Mouse (Mus musculus) liver, embryonic 11.5 days (tissue): Measurements from ENCODE around the gene Olfr1164. TPM values are rescaled to one million over a fixed set of nuclear protein-coding genes. Genes with fewer than 3 reads are reported as not detected.

Source experiments
- ATAC-seq: fragments of 200-750 bp; cut with Nextera tagmentation; replicated peaks from 2 replicates; pipeline ENCODE4 v1.8.0; 2017; ENCODE audit warnings: moderate number of reproducible peaks, mild to moderate bottlenecking, moderate TSS enrichment, moderate library complexity; ENCODE audit not compliant: low FRiP score
- DNase-seq: peaks from one replicate; pipeline ENCODE4 v3.0.0-alpha.2; 2017; ENCODE audit warnings: low spot score
- H3K27ac ChIP-seq: fragments of 300-500 bp; sonication (generic); 2 replicates; pipeline ENCODE4 v1.5.1; 2014; ENCODE audit warnings: mild to moderate bottlenecking, low read depth, low read length, control low read depth
- H3K27me3 ChIP-seq: fragments of 300-500 bp; sonication (generic); replicated peaks from 2 replicates; pipeline ENCODE4 v1.6.1; 2014; ENCODE audit warnings: low read length, mixed read lengths; ENCODE audit not compliant: control insufficient read depth, insufficient read depth
- H3K36me3 ChIP-seq: fragments of 300-500 bp; sonication (generic); 2 replicates; pipeline ENCODE4 v1.6.1; 2014; ENCODE audit warnings: mild to moderate bottlenecking, low read length, moderate library complexity, mixed read lengths; ENCODE audit not compliant: control insufficient read depth, insufficient read depth
- H3K4me1 ChIP-seq: fragments of 300-500 bp; sonication (generic); replicated peaks from 2 replicates; pipeline ENCODE4 v1.6.1; 2014; ENCODE audit warnings: low read length, mixed read lengths; ENCODE audit not compliant: control insufficient read depth, insufficient read depth
- H3K4me2 ChIP-seq: fragments of 300-500 bp; sonication (generic); 2 replicates; pipeline ENCODE4 v1.6.1; 2014; ENCODE audit warnings: mild to moderate bottlenecking, control low read depth, moderate library complexity
- H3K4me3 ChIP-seq: fragments of 300-500 bp; sonication (generic); 2 replicates; pipeline ENCODE4 v1.5.1; 2014; ENCODE audit warnings: low read depth, low read length, control low read depth
- H3K9ac ChIP-seq: fragments of 300-500 bp; sonication (generic); 2 replicates; pipeline ENCODE4 v1.6.1; 2014; ENCODE audit warnings: low read depth, low read length, control low read depth
- H3K9me3 ChIP-seq: fragments of 300-500 bp; sonication (generic); 2 replicates; pipeline ENCODE4 v1.6.1; 2016; ENCODE audit warnings: low read length, inconsistent platforms, mixed read lengths; ENCODE audit not compliant: control insufficient read depth
- WGBS: fragments of 180-500 bp; shearing (Covaris S2); extraction: QIAGEN DNeasy Blood & Tissue Kit; methylation state at CpG from one replicate; pipeline ENCODE4 v1.1.7; 2014; 5-methylcytosine and 5-hydroxymethylcytosine counted together
- polyA plus RNA-seq: library from polyadenylated mRNA; unstranded; fragments of >200 nt; fragmentation: Nextera tagmentation; extraction: Ambion mirVana; gene quantifications from 2 replicates; pipeline ENCODE4 v1.2.1, GENCODE M21; 2014

The Olfr1164 gene
- polyA plus RNA-seq = not detected in 2 replicates

DNA sequence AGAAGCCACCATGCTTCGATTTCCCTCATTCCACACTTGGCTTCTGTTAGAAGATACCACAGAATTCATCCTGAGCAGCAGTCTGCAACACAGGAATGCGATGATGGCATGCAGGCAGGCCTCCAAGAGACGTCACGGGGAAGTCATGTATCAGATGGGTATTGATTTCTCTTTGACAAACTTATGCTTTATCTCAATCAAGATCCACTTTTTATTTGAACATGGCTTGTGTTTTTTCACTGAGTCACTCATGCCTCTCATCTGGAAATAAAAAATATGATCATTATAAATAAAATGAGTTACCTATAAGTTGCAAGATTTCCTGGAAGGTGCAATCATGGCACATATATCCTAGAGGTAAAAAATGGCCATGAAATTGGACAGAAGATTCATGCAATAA is at the start of gene Olfr1164:
Olfr1164 (minus strand) TSS at position 101 of the 400 bp plus-strand sequence.
- H3K4me2 ChIP-seq = no peak within 1 kb of the TSS
- DNase-seq = no peak
- H3K4me1 ChIP-seq = no peaks in the 10 kb centered on the region
- no peaks in the 10 kb centered on the region for H3K36me3 ChIP-seq
- WGBS = 74% methylated on average over 4 of the region's 4 CpGs
- no peak within 1 kb of the TSS for H3K9ac ChIP-seq
- H3K4me3 ChIP-seq = no peak within 1 kb of the TSS
- H3K9me3 ChIP-seq = no peaks in the 10 kb centered on the region
- H3K27ac ChIP-seq = no peak within 1 kb of the TSS
- H3K27me3 ChIP-seq = no peaks in the 10 kb centered on the region
- ATAC-seq = no peak

- H3K4me3 ChIP-seq = no peak within 1 kb of the TSS
- H3K27me3 ChIP-seq = no peaks in the 10 kb centered on the region
- H3K36me3 ChIP-seq = no peaks in the 10 kb centered on the region
- no peak for DNase-seq
- H3K4me2 ChIP-seq = no peak within 1 kb of the TSS
- H3K9me3 ChIP-seq = no peaks in the 10 kb centered on the region
- no peak for ATAC-seq
- H3K4me1 ChIP-seq = no peaks in the 10 kb centered on the region
- 85% methylated on average over 1 of the region's 1 CpGs for WGBS
- H3K27ac ChIP-seq = no peak within 1 kb of the TSS
- H3K9ac ChIP-seq = no peak within 1 kb of the TSS
Observed at GRCm38 (mm10) chr2:88128172-88128571, 34.4 kb upstream of the Olfr1164 start, which contains the start of gene Olfr1166. Gene Olfr1166, minus strand, starts transcription at chr2:88128272.

DNA sequence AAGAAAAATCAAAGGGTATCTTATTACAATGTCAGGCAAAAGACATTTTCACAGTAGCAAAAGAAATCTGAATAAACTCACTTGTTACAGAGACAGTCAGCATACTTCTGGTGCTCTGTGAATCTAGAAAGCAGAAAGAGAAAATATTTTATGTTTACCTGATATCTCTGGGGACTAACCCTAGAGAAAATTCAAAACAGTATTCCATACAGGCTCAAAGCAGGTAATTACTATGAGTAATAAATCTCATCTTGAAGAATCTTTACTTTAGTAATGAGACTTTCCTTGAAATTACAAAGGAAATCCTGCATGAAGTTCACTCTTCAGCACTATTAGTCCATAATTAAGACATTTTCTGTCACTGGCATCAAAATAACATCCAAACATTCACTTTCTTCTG is 22.0 kb downstream of the Olfr1164 start, which contains the start of gene Olfr1163:
Olfr1163 (minus strand) TSS at position 101 of the 400 bp plus-strand sequence.
- H3K4me2 ChIP-seq = no peak within 1 kb of the TSS
- no peak for DNase-seq
- no peak within 1 kb of the TSS for H3K27ac ChIP-seq
- no peak for ATAC-seq
- no peaks in the 10 kb centered on the region for H3K9me3 ChIP-seq
- H3K27me3 ChIP-seq = no peaks in the 10 kb centered on the region
- no peaks in the 10 kb centered on the region for H3K36me3 ChIP-seq
- H3K9ac ChIP-seq = no peak within 1 kb of the TSS
- H3K4me1 ChIP-seq = no peaks in the 10 kb centered on the region
- no peak within 1 kb of the TSS for H3K4me3 ChIP-seq

GRCm38 (mm10) chr2:88063587-88063986 is 30.2 kb downstream of the Olfr1164 start:
- no peak for DNase-seq
- Histone ChIP-seq H3K4me1 (no peaks in the 10 kb centered on the region), H3K4me2 (no peak overlapping the region), H3K9me3 (no peaks in the 10 kb centered on the region), H3K27ac (no peak overlapping the region), H3K4me3 (no peak overlapping the region), H3K9ac (no peak overlapping the region), H3K36me3 (no peaks in the 10 kb centered on the region), H3K27me3 (no peaks in the 10 kb centered on the region)
- WGBS = 77% methylated on average over 2 of the region's 2 CpGs
- no peak for ATAC-seq

DNA sequence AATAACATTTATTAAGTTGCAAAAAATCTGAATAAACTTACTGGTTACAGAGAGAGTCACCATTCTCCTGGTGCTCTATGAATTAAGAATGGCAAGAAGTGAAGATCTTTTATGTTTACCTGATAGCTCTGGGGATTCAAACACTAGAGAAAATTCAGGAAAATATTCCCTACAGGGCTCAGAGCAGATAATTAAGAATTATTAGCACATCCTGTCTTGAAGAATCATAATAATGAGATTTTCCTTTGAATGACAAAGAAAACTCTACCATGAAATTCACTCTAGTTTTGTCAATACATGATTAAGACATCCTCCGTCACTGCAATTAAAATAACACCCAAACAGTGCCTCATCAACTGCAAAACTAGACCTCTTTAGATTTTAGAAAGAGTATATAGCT is 42.7 kb downstream of the Olfr1164 start, which contains the start of gene Olfr1162:
Olfr1162 (minus strand) TSS at position 101 of the 400 bp plus-strand sequence.
- Histone ChIP-seq H3K27me3 (no peaks in the 10 kb centered on the region), H3K36me3 (no peaks in the 10 kb centered on the region), H3K9me3 (no peaks in the 10 kb centered on the region), H3K4me1 (no peaks in the 10 kb centered on the region), H3K4me2 (no peak within 1 kb of the TSS), H3K4me3 (no peak within 1 kb of the TSS), H3K9ac (no peak within 1 kb of the TSS), H3K27ac (no peak within 1 kb of the TSS)
- no peak for ATAC-seq
- WGBS = 70% methylated on average over 1 of the region's 1 CpGs
- no peak for DNase-seq

Other genes starting within 250 kb of the Olfr1164 start
- gene Olfr1150-ps1, start 250.0 kb downstream of the Olfr1164 start, polyA plus RNA-seq = not detected in 2 replicates
- gene Olfr1151, start 238.1 kb downstream of the Olfr1164 start, polyA plus RNA-seq = not detected in 2 replicates
- not detected in 2 replicates for gene Olfr1152, start 227.5 kb downstream of the Olfr1164 start, polyA plus RNA-seq
- not detected in 2 replicates for gene Olfr1153, start 199.0 kb downstream of the Olfr1164 start, polyA plus RNA-seq
- gene Olfr1154, start 188.8 kb downstream of the Olfr1164 start, polyA plus RNA-seq = not detected in 2 replicates
- gene Olfr1155, start 148.8 kb downstream of the Olfr1164 start, polyA plus RNA-seq = not detected in 2 replicates
- gene Olfr1156, start 140.9 kb downstream of the Olfr1164 start, polyA plus RNA-seq = not detected in 2 replicates
- gene Olfr1157, start 125.7 kb downstream of the Olfr1164 start, polyA plus RNA-seq = not detected in 2 replicates
- gene Olfr74, start 119.3 kb downstream of the Olfr1164 start, polyA plus RNA-seq = not detected in 2 replicates
- not detected in 2 replicates for gene Olfr1158, start 103.9 kb downstream of the Olfr1164 start, polyA plus RNA-seq
- not detected in 2 replicates for gene Olfr1160, start 85.7 kb downstream of the Olfr1164 start, polyA plus RNA-seq
- not detected in 2 replicates for gene Olfr1161, start 71.2 kb downstream of the Olfr1164 start, polyA plus RNA-seq
- not detected in 2 replicates for gene Olfr73, start 56.3 kb downstream of the Olfr1164 start, polyA plus RNA-seq
- not detected in 2 replicates for gene Olfr1162, start 42.8 kb downstream of the Olfr1164 start, polyA plus RNA-seq
- gene Olfr1163, start 22.1 kb downstream of the Olfr1164 start, polyA plus RNA-seq = not detected in 2 replicates
- gene Olfr1166, start 34.3 kb upstream of the Olfr1164 start, polyA plus RNA-seq = not detected in 2 replicates
- not detected in 2 replicates for gene Olfr1167, start 61.2 kb upstream of the Olfr1164 start, polyA plus RNA-seq
- not detected in 2 replicates for gene Olfr1168, start 87.9 kb upstream of the Olfr1164 start, polyA plus RNA-seq
- not detected in 2 replicates for gene Olfr1170, start 134.4 kb upstream of the Olfr1164 start, polyA plus RNA-seq
- not detected in 2 replicates for gene Olfr1173, start 185.9 kb upstream of the Olfr1164 start, polyA plus RNA-seq
- gene Olfr1174-ps, start 221.2 kb upstream of the Olfr1164 start, polyA plus RNA-seq = not detected in 2 replicates
- not detected in 2 replicates for gene Olfr1175-ps, start 233.2 kb upstream of the Olfr1164 start, polyA plus RNA-seq
- gene Olfr1176, start 242.8 kb upstream of the Olfr1164 start, polyA plus RNA-seq = not detected in 2 replicates